Mouse (Mus musculus): ENCODE data around the gene Uba7.

Uba7 gene

DNA sequence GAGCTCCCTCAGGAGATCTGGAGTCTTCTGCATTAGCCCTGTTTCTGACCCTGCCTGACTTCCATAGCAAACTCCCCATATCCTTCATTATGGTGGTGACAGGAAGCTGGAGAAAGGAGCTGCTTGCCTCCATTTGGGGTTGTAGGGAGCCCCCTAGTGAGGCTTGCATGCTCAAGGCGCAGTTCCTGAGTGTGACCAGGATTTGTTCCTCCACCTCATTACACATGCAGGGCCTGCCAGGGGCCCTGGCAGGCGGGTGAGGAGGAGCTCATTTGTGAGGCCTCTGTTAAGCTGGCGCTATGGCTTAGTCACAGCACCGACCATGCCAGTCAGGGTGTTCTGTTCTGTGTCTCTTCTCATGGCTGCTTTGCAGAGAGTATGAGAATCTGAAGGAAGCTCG, 13.4 kb upstream of the Uba7 start:
- DNase-seq (ENCODE audit: extremely low read depth, low read depth): no peak

DNA sequence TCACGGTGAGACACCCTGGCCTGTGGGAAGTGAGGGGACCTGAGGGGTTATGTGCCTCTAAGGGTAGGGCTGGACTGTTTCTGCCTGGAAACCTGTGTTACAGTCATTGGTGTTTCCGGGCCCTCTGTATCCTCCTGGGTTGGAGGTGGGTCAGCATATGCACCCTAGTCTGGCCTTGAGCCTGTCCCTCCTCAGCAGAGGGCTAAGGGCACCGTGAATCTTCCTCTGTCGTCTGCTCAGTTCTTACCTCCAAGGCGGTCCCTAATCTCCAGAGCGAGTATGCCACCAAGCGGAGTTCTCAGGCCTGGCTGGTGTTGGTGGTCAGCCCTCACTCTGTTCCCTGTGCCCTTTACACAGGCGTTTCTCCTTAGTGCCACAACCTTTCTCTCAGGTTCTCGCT, 12.4 kb upstream of the Uba7 start:
- DNase-seq (ENCODE audit: extremely low read depth, low read depth): no peak

- DNase-seq (ENCODE audit: extremely low read depth, low read depth): peak; percentile 51
Measured at GRCm38 (mm10) chr9:107963700-107964099, 11.6 kb upstream of the Uba7 start.

GRCm38 (mm10) chr9:107964681-107965080, 10.6 kb upstream of the Uba7 start:
- DNase-seq (ENCODE audit: extremely low read depth, low read depth): no peak

GRCm38 (mm10) chr9:107966676-107967075, 8.6 kb upstream of the Uba7 start:
- no peak for DNase-seq (ENCODE audit: extremely low read depth, low read depth)

DNA sequence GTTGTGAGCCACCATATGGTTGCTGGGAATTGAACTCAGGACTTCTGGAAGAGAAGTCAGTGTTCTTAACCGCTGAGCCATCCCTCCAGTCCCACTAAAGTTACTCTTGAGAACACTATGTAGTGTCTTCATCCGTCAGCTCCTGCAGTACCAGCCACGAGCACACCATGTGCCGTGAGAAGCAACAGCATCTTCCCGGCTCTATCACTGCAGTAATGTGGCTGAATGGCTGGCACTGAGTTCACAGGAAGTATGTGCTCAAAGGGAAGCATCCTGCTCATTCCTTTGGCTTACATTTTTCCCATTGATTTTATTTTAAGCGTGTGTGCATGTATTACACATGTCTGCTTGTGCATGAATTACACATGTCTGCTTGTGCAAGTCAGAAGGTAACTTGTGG, 7.9 kb upstream of the Uba7 start:
- no peak for DNase-seq (ENCODE audit: extremely low read depth, low read depth)

- no peak for DNase-seq (ENCODE audit: extremely low read depth, low read depth)
Measured at GRCm38 (mm10) chr9:107968531-107968930, 6.8 kb upstream of the Uba7 start.

DNA sequence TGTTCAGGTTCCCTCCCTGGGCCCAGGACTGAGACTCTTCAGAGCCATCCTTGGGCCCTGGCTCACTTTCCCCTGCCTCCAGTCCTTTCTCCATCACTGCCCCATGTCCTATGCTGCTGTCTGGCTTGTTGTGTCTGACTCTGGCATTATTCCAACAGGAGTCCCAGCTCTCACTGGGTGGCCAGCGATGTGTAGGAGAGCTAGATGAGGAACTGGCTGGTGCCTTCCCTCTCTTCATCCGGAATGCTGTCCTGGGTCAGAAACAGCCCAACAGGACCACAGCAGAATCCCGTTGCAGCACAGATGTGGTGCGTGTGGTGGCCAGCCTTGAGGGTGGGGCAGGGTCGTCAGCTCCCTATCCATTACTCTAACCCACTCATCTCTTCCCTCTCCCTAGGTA, 5.0 kb upstream of the Uba7 start:
- DNase-seq (ENCODE audit: extremely low read depth, low read depth): no peak

GRCm38 (mm10) chr9:107971690-107972541, 3.4 kb upstream of the Uba7 start:
- DNase-seq (ENCODE audit: extremely low read depth, low read depth): peak; percentile 99

DNA sequence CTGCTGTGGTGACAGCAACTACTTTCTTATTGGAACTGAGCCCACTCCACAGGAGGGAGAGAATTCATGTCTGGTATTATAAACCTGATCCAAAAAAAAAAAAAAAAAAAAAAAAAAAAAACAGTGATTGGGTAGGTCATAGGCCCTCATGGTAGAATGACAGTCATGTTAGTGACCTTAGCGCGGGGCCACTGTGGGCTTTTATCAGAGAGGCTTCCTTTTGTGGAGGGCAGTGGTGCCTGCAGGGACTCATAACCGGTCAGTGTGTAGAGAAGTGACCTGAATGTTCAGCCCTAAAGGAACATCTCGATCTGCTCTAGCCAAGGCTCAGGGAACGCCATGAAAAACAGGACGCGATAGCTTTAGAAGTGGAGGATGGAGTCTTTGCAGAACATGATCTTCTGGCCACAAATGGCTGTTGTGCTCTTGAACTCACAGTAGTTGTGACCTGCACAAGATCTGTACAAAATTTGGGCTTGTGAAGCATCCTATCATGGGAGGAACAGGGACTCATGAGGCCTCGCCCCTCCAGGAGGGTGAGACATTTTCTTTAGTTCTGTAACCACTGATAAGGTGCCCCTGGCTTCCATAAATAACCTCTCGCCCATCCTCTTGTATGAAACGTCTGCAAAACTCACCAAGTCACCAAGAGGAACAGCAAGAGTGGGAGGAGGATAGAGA, 674 bp upstream of the Uba7 start:
- DNase-seq (ENCODE audit: extremely low read depth, low read depth): peak; percentile 90

- no peak for DNase-seq (ENCODE audit: extremely low read depth, low read depth)
Measured at GRCm38 (mm10) chr9:107978815-107979214, 3.5 kb downstream of the Uba7 start.

DNA sequence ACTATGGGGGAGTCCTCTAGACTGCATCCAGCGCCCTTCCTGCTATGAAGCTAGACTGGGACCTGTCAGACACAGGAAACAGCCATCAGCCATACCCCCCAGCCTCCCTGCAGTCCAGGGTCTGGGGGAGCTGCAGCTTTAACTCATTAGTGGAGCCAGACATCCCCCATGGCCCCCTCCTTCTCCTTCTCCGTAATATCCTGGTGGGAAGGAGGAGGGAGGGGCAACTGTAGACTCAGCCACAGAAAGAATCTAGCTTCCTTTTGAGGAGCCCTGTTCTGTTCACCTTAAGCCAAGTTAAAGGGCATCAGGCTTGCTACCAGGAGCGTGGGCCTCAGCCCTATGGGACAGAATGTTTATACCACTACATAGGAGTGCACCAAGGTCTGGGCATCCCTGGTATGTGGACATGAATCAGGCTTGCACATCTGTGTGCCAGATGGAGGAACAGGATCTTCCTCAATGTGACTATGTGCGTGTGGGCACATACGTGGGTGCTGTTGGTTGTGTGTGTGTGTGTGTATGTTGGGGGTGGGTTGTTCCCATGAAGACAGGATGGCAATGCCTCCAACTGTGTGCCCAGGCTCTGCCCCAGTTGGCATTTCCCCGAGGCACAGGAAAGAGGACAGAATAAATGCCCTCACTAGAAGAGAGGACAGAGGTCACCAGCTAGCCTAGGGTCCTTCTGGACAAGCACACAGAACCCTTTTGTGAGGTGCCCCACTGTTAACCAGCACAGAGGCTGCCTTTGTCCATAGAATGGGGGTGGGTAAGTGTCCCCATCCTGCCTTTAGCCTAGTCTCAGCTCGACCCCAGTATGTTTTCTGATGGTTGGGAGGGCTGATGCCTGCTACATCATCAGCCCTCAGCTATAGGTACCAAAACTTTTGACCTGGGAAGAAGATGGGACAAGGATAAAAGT, 6.6 kb downstream of the Uba7 start:
- DNase-seq (ENCODE audit: extremely low read depth, low read depth): no peak

- DNase-seq (ENCODE audit: extremely low read depth, low read depth): peak; percentile 98
Measured at GRCm38 (mm10) chr9:107982681-107983346, 7.5 kb downstream of the Uba7 start, which contains the start of gene Gm20661. Gm20661 (plus strand) TSS chr9:107983058.

DNA sequence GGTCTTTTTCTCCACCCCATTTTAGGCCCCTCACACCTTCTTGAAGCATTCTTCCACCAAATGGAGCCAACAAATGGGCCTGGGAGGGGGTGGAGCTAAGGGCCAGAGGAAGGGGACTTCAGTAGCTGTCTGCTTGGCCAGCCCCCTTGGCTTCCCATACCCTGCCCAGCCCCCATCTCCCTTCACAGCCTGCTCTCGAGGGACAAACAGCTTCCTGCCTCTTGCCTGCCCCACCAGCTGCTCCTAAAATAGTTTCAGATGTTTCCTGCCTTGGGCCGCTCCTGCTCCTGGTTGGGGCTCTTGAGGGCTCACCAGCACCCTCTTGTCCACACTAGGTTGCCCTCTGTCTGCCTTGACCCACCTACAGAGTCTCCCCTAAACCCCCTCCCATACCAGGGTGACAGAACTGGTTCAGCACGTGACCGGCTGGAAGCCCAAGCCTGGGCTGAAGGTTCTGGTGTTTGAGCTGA, 8.2 kb downstream of the Uba7 start:
- no peak for DNase-seq (ENCODE audit: extremely low read depth, low read depth)

DNA sequence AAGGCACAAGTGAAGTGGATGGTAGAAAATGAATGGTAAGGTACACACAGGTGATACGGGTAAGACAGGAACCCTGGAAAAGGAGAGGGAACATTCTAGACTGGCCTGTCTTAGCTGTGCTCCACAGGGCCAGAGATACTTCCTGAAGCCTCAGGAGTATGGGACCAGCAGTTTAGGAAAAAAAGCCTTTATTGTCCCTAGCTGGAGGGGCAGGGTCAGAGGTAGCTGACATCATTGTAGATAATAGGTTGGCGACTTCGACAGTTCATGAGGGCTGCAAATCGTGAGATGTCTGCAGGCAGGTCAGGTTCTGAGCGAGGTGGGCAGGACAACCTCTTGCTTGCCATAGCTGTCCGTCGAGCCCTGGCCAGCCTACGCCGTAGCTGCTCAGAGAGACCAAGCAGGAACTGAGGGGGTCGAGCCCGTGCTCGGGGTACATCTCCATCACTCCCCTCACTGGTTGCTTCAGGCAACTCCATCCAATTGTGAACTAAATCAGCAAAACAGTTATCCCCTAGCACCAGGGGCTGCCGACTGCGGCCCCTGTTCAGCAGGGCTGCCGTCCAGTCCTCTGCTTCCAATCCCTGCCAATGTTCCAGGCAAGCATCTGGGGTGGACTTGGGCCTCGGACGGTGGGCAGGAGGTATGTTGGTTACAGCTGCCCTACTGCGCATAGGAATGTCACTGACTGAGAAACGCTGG, 8.9 kb downstream of the Uba7 start:
- DNase-seq (ENCODE audit: extremely low read depth, low read depth): no peak

GRCm38 (mm10) chr9:107984754-107985055, 9.4 kb downstream of the Uba7 start:
- DNase-seq (ENCODE audit: extremely low read depth, low read depth): no peak

DNA sequence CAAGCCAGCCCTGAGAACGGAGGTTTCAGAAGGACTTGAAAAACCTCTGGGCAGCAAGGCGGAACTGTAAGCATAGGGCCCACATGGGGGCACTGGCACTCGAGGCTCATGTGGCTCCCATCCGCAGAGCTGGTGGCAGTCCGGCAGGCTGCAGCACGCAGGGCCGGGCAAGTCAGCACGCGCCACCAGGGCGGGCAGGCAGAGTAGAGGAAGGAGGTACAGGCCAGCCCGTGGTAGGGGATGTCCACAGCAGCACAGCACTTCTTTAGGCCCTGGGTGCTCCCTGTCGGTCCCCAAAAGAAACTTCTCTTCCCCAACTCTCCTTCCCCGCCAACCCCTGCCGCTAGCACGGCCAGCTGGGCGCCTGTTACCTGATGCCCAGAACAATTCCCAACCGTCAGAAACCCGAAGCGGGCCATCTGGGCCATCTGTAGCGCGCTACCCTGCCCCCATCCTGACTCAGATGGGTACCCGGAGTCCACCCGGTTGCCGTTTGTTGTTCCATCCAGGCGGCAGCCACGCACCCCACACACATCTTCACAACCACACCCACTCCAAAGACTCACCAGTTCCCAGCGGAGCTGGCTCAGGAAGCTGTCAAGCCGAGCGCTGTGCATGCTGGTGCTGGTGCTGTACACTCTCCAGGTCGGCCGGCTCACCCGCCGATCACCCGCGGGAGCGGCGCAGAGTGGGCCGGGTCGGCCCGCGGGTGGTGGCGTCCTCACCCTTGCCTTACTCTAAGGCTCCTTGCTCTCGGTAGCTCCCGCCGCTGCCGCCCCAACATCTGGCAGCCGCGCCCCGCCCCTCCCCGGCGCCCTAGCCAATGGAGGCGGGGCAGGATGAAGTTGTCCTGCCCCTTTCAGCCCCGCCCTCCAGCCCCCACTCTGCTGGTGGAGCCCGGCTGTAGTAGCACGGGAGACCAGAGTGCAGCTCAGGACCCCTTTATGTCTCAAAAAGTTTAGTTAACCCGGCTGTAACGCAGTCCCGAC, 10.1 kb downstream of the Uba7 start, which contains the start of gene Inka1:
TSS of gene Inka1 (minus strand) at position 749 of the 989 bp plus-strand sequence.
- DNase-seq (ENCODE audit: extremely low read depth, low read depth): no peak

DNA sequence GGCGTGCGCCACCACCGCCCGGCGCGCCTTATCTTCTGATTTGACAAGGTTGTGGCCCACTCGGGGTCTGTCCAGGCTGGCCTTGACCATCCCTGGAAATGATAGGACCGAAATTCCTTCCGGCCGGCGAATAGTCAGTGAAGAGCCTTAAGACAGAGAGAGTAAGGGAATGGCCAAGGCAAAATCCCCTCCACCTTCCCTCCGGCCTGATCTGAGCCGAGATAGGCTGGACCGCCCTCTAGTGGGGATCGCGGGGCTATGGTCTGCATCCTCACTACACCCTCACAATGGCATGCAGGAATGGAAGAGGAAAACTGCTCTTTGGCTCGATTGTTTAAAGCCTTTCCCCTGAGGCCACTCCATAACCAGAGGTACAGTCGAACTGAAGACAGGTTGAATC, 11.1 kb downstream of the Uba7 start:
- DNase-seq (ENCODE audit: extremely low read depth, low read depth): no peak

DNA sequence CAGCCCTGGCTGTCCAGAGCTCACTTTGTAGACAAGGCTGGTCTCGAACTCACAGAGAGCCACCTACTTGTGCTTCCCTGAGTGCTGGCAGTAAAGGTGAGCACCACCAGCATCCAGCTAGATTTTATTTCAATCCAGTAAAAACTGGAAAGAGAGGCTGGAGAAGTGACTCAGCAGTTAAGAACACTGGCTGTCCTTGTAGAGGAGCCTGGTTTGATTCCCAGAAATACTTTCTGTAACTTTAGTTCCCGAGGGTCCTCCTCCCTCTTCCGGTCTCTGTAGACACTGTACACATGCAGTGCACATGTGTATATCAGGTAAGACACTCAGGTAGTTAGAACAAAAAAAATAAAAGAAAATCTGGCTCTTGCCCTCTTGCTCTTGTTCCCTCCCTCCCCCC, 12.6 kb downstream of the Uba7 start:
- no peak for DNase-seq (ENCODE audit: extremely low read depth, low read depth)

Data from MEL-GATA-1-ER (cell line).